Mouse (Mus musculus) kidney, adult 2 months (tissue): ENCODE data around the gene Kdm3a.

Experiments
- CTCF ChIP-seq: fragments of 200-500 bp; conservative IDR thresholded peaks from 2 replicates; pipeline ENCODE4 v1.5.1; 2011; ENCODE audit warnings: low read depth, mild to moderate bottlenecking, control low read depth, low read length, moderate library complexity, mixed read lengths; ENCODE audit not compliant: insufficient read depth, insufficient read length
- POLR2A ChIP-seq: fragments of 200-500 bp; IDR thresholded peaks from one replicate; pipeline ENCODE4 v1.6.1; 2011; ENCODE audit warnings: low read depth, low read length, control low read depth

GRCm38 (mm10) chr6:71555507-71555951 is 77.3 kb downstream of the Kdm3a start:
- TF ChIP-seq POLR2A = no peak
- no peak for TF ChIP-seq CTCF
